8 mouse cellular contexts compared by ENCODE assay signal in genomic region chr11:57827915-57828545, GRCm38 (mm10). TPM values are rescaled to one million over a fixed set of nuclear protein-coding genes. Genes with fewer than 3 reads are reported as not detected.
A peak's percentile ranks its signal among the peaks of the same experiment; 100 is the strongest.
DNase-seq lines count a peak whose midpoint lies in the region; ATAC-seq lines count a peak whose summit lies in the region.

No protein-coding gene starts in this region.

- H3K27me3 ChIP-seq in lung, embryonic 15.5 days = peaks cover 91% of the 10 kb centered on the region
- peaks cover 77% of the 10 kb centered on the region for H3K27me3 ChIP-seq in embryonic facial prominence, embryonic 15.5 days
- H3K27me3 ChIP-seq in intestine, embryonic 14.5 days (replicated peaks; ENCODE audit: control insufficient read depth, insufficient read depth, low read length) = peaks cover 50% of the 10 kb centered on the region
- peaks cover 97% of the 10 kb centered on the region for H3K27me3 ChIP-seq in midbrain, embryonic 13.5 days

- ATAC-seq in lung, embryonic 15.5 days (ENCODE audit: borderline replicate concordance, extremely low read depth, low FRiP score, low TSS enrichment) = no peak
- ATAC-seq in embryonic facial prominence, embryonic 15.5 days (ENCODE audit: insufficient number of reproducible peaks, low FRiP score, low TSS enrichment, low read depth) = no peak
- no peak for ATAC-seq in intestine, embryonic 14.5 days (replicated peaks; ENCODE audit: low FRiP score, low TSS enrichment, low read depth)
- ATAC-seq in midbrain, embryonic 13.5 days = peak; percentile 29; the same call in 1 of the 2 replicates
- no peak for ATAC-seq in inflammation-experienced regulatory T-cells, adult 6 months

- no peaks in the 10 kb centered on the region for H3K9me3 ChIP-seq in lung, embryonic 15.5 days
- H3K9me3 ChIP-seq in embryonic facial prominence, embryonic 15.5 days (replicated peaks) = no peaks in the 10 kb centered on the region
- H3K9me3 ChIP-seq in intestine, embryonic 14.5 days (ENCODE audit: control insufficient read depth, low read length) = no peaks in the 10 kb centered on the region
- no peaks in the 10 kb centered on the region for H3K9me3 ChIP-seq in midbrain, embryonic 13.5 days

- peaks cover 9% of the 10 kb centered on the region for H3K4me1 ChIP-seq in lung, embryonic 15.5 days
- peaks cover 22% of the 10 kb centered on the region for H3K4me1 ChIP-seq in embryonic facial prominence, embryonic 15.5 days
- H3K4me1 ChIP-seq in intestine, embryonic 14.5 days (replicated peaks; ENCODE audit: control insufficient read depth, insufficient read depth, low read length) = peaks cover 28% of the 10 kb centered on the region
- peaks cover 30% of the 10 kb centered on the region for H3K4me1 ChIP-seq in midbrain, embryonic 13.5 days (replicated peaks)

- H3K4me3 ChIP-seq in lung, embryonic 15.5 days = peak overlapping the region; percentile 31
- H3K4me3 ChIP-seq in embryonic facial prominence, embryonic 15.5 days (replicated peaks) = peak overlapping the region; percentile 34
- peak overlapping the region; percentile 56 for H3K4me3 ChIP-seq in intestine, embryonic 14.5 days (ENCODE audit: low read depth, low read length)
- H3K4me3 ChIP-seq in midbrain, embryonic 13.5 days (replicated peaks) = peak overlapping the region; percentile 32

- no peaks in the 10 kb centered on the region for H3K36me3 ChIP-seq in lung, embryonic 15.5 days
- H3K36me3 ChIP-seq in embryonic facial prominence, embryonic 15.5 days = no peaks in the 10 kb centered on the region
- H3K36me3 ChIP-seq in intestine, embryonic 14.5 days (ENCODE audit: control insufficient read depth, insufficient read depth, low read length) = no peaks in the 10 kb centered on the region
- no peaks in the 10 kb centered on the region for H3K36me3 ChIP-seq in midbrain, embryonic 13.5 days

- H3K4me2 ChIP-seq in lung, embryonic 15.5 days = peak overlapping the region; percentile 53
- peak overlapping the region; percentile 55 for H3K4me2 ChIP-seq in embryonic facial prominence, embryonic 15.5 days (replicated peaks)
- H3K4me2 ChIP-seq in intestine, embryonic 14.5 days (ENCODE audit: low read length) = peak overlapping the region; percentile 74
- peak overlapping the region; percentile 49 for H3K4me2 ChIP-seq in midbrain, embryonic 13.5 days (replicated peaks)

- H3K27ac ChIP-seq in lung, embryonic 15.5 days = no peak overlapping the region
- no peak overlapping the region for H3K27ac ChIP-seq in embryonic facial prominence, embryonic 15.5 days (replicated peaks)
- H3K27ac ChIP-seq in intestine, embryonic 14.5 days (ENCODE audit: low read depth) = peak overlapping the region; percentile 35; the same call in 1 of the 2 replicates
- no peak overlapping the region for H3K27ac ChIP-seq in midbrain, embryonic 13.5 days

- H3K9ac ChIP-seq in lung, embryonic 15.5 days = no peak overlapping the region
- no peak overlapping the region for H3K9ac ChIP-seq in embryonic facial prominence, embryonic 15.5 days
- peak overlapping the region; percentile 50; the same call in 1 of the 2 replicates for H3K9ac ChIP-seq in intestine, embryonic 14.5 days (ENCODE audit: low read length)
- H3K9ac ChIP-seq in midbrain, embryonic 13.5 days (replicated peaks) = peak overlapping the region; percentile 23; the same call in 1 of the 2 replicates

- 2% methylated on average over 33 of the region's 33 CpGs for WGBS in lung, embryonic 15.5 days
- 1% methylated on average over 33 of the region's 33 CpGs for WGBS in embryonic facial prominence, embryonic 15.5 days
- 5% methylated on average over 33 of the region's 33 CpGs for WGBS in intestine, embryonic 14.5 days
- under 1% methylated on average over 33 of the region's 33 CpGs for WGBS in midbrain, embryonic 13.5 days

- no peak for DNase-seq in lung, postnatal 14 days
- DNase-seq in intestine, embryonic 14.5 days (ENCODE audit: low spot score) = peak; percentile 79
- no peak for DNase-seq in urinary bladder, adult 2 months (ENCODE audit: low spot score)
- no peak for DNase-seq in yolk sac, embryonic 10.5 days (ENCODE audit: low spot score)

RNA-seq across cellular contexts. Expression of gene Hand1, which starts 4.6 kb away (rescaled TPM):
- polyA plus RNA-seq in lung, embryonic 15.5 days (2015; fragmentation: Nextera tagmentation; extraction: Ambion mirVana) = 0.36 TPM in 2 replicates
- 0.62 and 0.69 TPM in 2 replicates for polyA plus RNA-seq in embryonic facial prominence, embryonic 15.5 days (2015; fragmentation: Nextera tagmentation; extraction: Ambion mirVana)
- polyA plus RNA-seq in intestine, embryonic 14.5 days (2014; fragmentation: Nextera tagmentation; extraction: Ambion mirVana) = 36.6 and 44.4 TPM in 2 replicates
- not detected in 2 replicates for polyA plus RNA-seq in midbrain, embryonic 13.5 days (2015; fragmentation: Nextera tagmentation; extraction: Ambion mirVana)
- polyA plus RNA-seq in inflammation-experienced regulatory T-cells, adult 6 months (2017; shearing (Covaris generic)) = not detected
- 0.69 and 1.1 TPM in 2 replicates for polyA plus RNA-seq in urinary bladder, adult 2 months (2012; rRNA removed)

RNA-seq across cellular contexts. Expression of gene Sap30l, which starts 26.6 kb away (rescaled TPM):
- 10.4 and 11.6 TPM in 2 replicates for polyA plus RNA-seq in lung, embryonic 15.5 days (2015; fragmentation: Nextera tagmentation; extraction: Ambion mirVana)
- 13.2 and 14.0 TPM in 2 replicates for polyA plus RNA-seq in embryonic facial prominence, embryonic 15.5 days (2015; fragmentation: Nextera tagmentation; extraction: Ambion mirVana)
- 10.1 and 15.0 TPM in 2 replicates for polyA plus RNA-seq in intestine, embryonic 14.5 days (2014; fragmentation: Nextera tagmentation; extraction: Ambion mirVana)
- polyA plus RNA-seq in midbrain, embryonic 13.5 days (2015; fragmentation: Nextera tagmentation; extraction: Ambion mirVana) = 8.9 and 9.8 TPM in 2 replicates
- 1 to 10 TPM; 4.9 to 6.9 (median 6.7) TPM for polyA plus RNA-seq in inflammation-experienced regulatory T-cells, adult 6 months (2017; shearing (Covaris generic))
- 23.5 and 27.8 TPM in 2 replicates for polyA plus RNA-seq in urinary bladder, adult 2 months (2012; rRNA removed)

Comparison
In these comparisons a context has a peak if more than half of its experiments do, and no peak if none do; other contexts are left out.
1. H3K9ac ChIP-seq: peak in intestine, embryonic 14.5 days (single experiment) and midbrain, embryonic 13.5 days (single experiment); none in lung, embryonic 15.5 days (single experiment) and embryonic facial prominence, embryonic 15.5 days (single experiment).
2. RNA of gene Hand1, which starts 4.6 kb away (polyA plus RNA-seq): 36.6 to 44.4 TPM in intestine, embryonic 14.5 days; 0.62 to 0.69 TPM in embryonic facial prominence, embryonic 15.5 days, 0.69 to 1.1 TPM in urinary bladder, adult 2 months, 0.36 TPM in lung, embryonic 15.5 days, not detected in midbrain, embryonic 13.5 days and not detected in inflammation-experienced regulatory T-cells, adult 6 months; every median in the first group is over 10 times any median in the second.
3. Peak in every context shown above with its lines, with median percentiles within 50 percentile points of each other: H3K4me2 ChIP-seq and H3K4me3 ChIP-seq.